Mouse (Mus musculus) heart, embryonic 13.5 days (tissue): ENCODE data around the gene Klk1b16. TPM values are rescaled to one million over a fixed set of nuclear protein-coding genes. Genes with fewer than 3 reads are reported as not detected.
"Not testable (repeated sequence)": the region's sequence is repeated elsewhere in the genome, so short reads cannot be mapped to it uniquely, and the experiment has no call there.

Source experiments
- ATAC-seq: fragments of 200-750 bp; cut with Nextera tagmentation; 2 replicates; pipeline ENCODE4 v1.8.0; 2017; ENCODE audit warnings: moderate TSS enrichment; ENCODE audit not compliant: insufficient number of reproducible peaks, low FRiP score, low TSS enrichment; ENCODE audit errors: extremely low read depth
- H3K27ac ChIP-seq: fragments of 300-500 bp; sonication (generic); replicated peaks from 2 replicates; pipeline ENCODE4 v1.5.1; 2015; ENCODE audit warnings: moderate library complexity, mild to moderate bottlenecking, inconsistent platforms
- H3K27me3 ChIP-seq: fragments of 300-500 bp; sonication (generic); replicated peaks from 2 replicates; pipeline ENCODE4 v1.6.1; 2015; ENCODE audit warnings: mild to moderate bottlenecking, inconsistent platforms
- H3K36me3 ChIP-seq: fragments of 300-500 bp; sonication (generic); 2 replicates; pipeline ENCODE4 v1.6.1; 2015; ENCODE audit warnings: mild to moderate bottlenecking, inconsistent platforms
- H3K4me1 ChIP-seq: fragments of 300-500 bp; sonication (generic); 2 replicates; pipeline ENCODE4 v1.6.1; 2015; ENCODE audit warnings: inconsistent platforms
- H3K4me2 ChIP-seq: fragments of 300-500 bp; sonication (generic); 2 replicates; pipeline ENCODE4 v1.6.1; 2015; ENCODE audit warnings: inconsistent platforms, mild to moderate bottlenecking, moderate library complexity
- H3K4me3 ChIP-seq: fragments of 300-500 bp; sonication (generic); 2 replicates; pipeline ENCODE4 v1.5.1; 2015; ENCODE audit warnings: moderate library complexity, mild to moderate bottlenecking, inconsistent platforms
- H3K9ac ChIP-seq: fragments of 300-500 bp; sonication (generic); 2 replicates; pipeline ENCODE4 v1.6.1; 2015; ENCODE audit warnings: inconsistent platforms, mild to moderate bottlenecking, moderate library complexity
- H3K9me3 ChIP-seq: fragments of 300-500 bp; sonication (generic); 2 replicates; pipeline ENCODE4 v1.6.1; 2016; ENCODE audit warnings: inconsistent platforms
- WGBS: fragments of 180-500 bp; shearing (Covaris S2); methylation state at CpG from one replicate; pipeline ENCODE4 v1.1.7; 2015; ENCODE audit warnings: mixed read lengths; 5-methylcytosine and 5-hydroxymethylcytosine counted together
- polyA plus RNA-seq: library from polyadenylated mRNA; unstranded; fragments of >200 nt; fragmentation: Nextera tagmentation; extraction: Ambion mirVana; gene quantifications from 2 replicates; pipeline ENCODE4 v1.2.1, GENCODE M21; 2015

The Klk1b16 gene
- not detected in 2 replicates for polyA plus RNA-seq

DNA sequence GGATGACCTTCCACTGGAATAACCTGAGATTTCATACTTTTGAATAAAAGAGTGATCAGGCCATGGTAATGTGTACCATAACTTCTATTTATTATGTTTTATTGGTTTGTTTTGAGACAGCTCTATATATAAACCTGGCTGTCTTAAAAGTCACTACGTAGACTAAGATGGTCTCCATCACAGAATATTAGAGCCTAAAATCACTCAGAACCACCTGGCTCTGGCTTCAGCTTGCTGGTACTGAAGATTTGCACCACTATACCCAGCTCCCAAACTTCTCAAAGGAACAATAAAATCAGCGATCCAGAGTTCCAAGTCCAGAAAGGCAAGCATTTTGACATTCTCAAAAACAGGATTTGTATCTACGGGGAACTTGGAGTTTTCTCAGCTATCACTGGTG lies at the start of gene Klk1b16:
Klk1b16 (plus strand) TSS at position 301 of the 400 bp plus-strand sequence.
- Histone ChIP-seq H3K4me3 (no peak within 1 kb of the TSS), H3K27me3 (no peaks in the 10 kb centered on the region), H3K4me1 (no peaks in the 10 kb centered on the region), H3K9ac (no peak within 1 kb of the TSS), H3K9me3 (no peaks in the 10 kb centered on the region), H3K36me3 (no peaks in the 10 kb centered on the region), H3K27ac (no peak within 1 kb of the TSS), H3K4me2 (no peak within 1 kb of the TSS)
- 75% methylated on average over 3 of the region's 3 CpGs for WGBS
- ATAC-seq = no peak

GRCm38 (mm10) chr7:44096111-44096510 lies 40.5 kb upstream of the Klk1b16 start:
- Histone ChIP-seq H3K36me3 (no peaks in the 10 kb centered on the region), H3K27me3 (no peaks in the 10 kb centered on the region), H3K4me3 (no peak overlapping the region), H3K4me1 (no peaks in the 10 kb centered on the region), H3K27ac (no peak overlapping the region), H3K9me3 (no peaks in the 10 kb centered on the region), H3K9ac (no peak overlapping the region), H3K4me2 (no peak overlapping the region)
- no peak for ATAC-seq
- 74% methylated on average over 1 of the region's 1 CpGs for WGBS

GRCm38 (mm10) chr7:44102028-44102427 lies 34.5 kb upstream of the Klk1b16 start, which contains the start of gene Klk1b21:
TSS of gene Klk1b21 (plus strand) at chr7:44102328.
- not testable (repeated sequence) for H3K9me3 ChIP-seq, H3K27ac ChIP-seq, H3K27me3 ChIP-seq, H3K4me2 ChIP-seq, H3K9ac ChIP-seq, H3K4me1 ChIP-seq, H3K36me3 ChIP-seq, H3K4me3 ChIP-seq, ATAC-seq
- WGBS = 67% methylated on average over 3 of the region's 3 CpGs

DNA sequence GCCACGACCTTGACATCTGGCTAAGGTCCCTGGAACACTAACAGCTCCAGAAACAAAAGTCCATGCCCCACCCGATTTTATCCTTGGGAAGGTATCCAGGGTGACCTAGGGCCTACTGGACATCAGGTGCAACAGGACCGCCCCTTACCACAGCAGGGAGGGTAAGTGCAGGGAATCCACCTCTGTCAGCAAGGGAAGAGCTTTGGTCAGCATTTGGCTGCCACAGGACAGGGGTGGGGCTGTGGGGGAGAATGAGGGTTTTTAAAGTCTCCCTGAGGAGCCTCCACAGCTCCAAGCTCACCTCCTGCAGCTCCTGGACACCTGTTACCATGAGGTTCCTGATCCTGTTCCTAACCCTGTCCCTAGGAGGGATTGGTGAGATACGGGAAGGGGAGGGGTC lies 24.2 kb upstream of the Klk1b16 start, which contains the start of gene Klk1b22:
Klk1b22 (plus strand) TSS at position 301 of the 400 bp plus-strand sequence.
- H3K27me3 ChIP-seq = no peaks in the 10 kb centered on the region
- no peak for ATAC-seq
- no peak within 1 kb of the TSS for H3K27ac ChIP-seq
- H3K36me3 ChIP-seq = no peaks in the 10 kb centered on the region
- WGBS = 57% methylated on average over 4 of the region's 4 CpGs
- no peak within 1 kb of the TSS for H3K4me3 ChIP-seq
- no peaks in the 10 kb centered on the region for H3K4me1 ChIP-seq
- no peak within 1 kb of the TSS for H3K9ac ChIP-seq
- no peaks in the 10 kb centered on the region for H3K9me3 ChIP-seq
- no peak within 1 kb of the TSS for H3K4me2 ChIP-seq

DNA sequence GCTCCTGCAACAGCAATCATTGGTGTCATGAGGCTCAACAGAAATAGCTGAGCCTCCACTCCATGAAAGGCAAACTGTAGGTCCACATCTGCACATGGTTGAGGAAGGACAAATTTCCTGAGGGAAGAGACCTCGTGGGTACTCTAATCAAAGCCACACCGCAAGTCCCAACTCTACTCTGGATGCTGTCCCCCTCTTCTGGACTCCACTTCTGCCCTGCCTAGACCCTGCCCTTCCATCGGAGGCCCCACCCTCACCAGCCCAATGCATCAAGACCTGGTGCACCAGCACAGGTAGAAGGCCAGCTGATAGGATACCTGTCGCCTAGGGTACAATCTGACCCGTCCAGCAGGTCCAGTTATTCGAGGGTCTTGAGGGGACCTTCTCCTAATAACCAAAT lies 13.1 kb upstream of the Klk1b16 start:
- no peak for ATAC-seq
- Histone ChIP-seq H3K9me3 (0 out of 2 replicates have a peak, but pooled peaks cover 5% of the 10 kb centered on the region), H3K9ac (no peak overlapping the region), H3K36me3 (no peaks in the 10 kb centered on the region), H3K4me1 (no peaks in the 10 kb centered on the region), H3K27me3 (no peaks in the 10 kb centered on the region), H3K4me3 (no peak overlapping the region), H3K4me2 (no peak overlapping the region), H3K27ac (no peak overlapping the region)
- WGBS = 81% methylated on average over 6 of the region's 6 CpGs

GRCm38 (mm10) chr7:44179299-44180045 lies 42.9 kb downstream of the Klk1b16 start:
- Histone ChIP-seq H3K27me3 (no peaks in the 10 kb centered on the region), H3K9ac (no peak overlapping the region), H3K36me3 (no peaks in the 10 kb centered on the region), H3K4me2 (no peak overlapping the region), H3K4me1 (no peaks in the 10 kb centered on the region), H3K9me3 (no peaks in the 10 kb centered on the region; the same call in 1 of the 2 replicates), H3K27ac (no peak overlapping the region), H3K4me3 (no peak overlapping the region)
- 69% methylated on average over 9 of the region's 9 CpGs for WGBS
- ATAC-seq = no peak

GRCm38 (mm10) chr7:44186516-44186915 lies 49.9 kb downstream of the Klk1b16 start:
- H3K9ac ChIP-seq, H3K27ac ChIP-seq, H3K4me1 ChIP-seq, ATAC-seq, H3K36me3 ChIP-seq, H3K4me2 ChIP-seq, H3K9me3 ChIP-seq, H3K4me3 ChIP-seq, H3K27me3 ChIP-seq: not testable (repeated sequence)
- 63% methylated on average over 8 of the region's 8 CpGs for WGBS

DNA sequence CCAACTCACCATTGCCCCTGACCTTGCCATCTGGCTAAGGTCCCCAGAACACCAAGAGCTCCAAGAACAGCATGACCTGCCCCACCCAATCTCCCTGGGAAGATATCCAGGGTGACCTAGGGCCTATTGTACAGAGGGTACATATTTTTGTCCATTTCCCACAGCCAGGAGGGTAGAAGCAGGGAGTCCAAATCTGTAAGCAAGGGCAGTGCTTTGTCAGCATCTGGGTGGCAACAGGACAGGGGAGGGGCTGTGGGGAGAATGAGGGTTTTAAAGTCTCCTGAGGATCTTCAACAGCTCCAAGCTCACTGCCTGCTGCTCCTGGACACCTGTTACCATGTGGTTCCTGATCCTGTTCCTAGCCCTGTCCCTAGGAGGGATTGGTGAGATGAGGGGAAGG lies 51.4 kb downstream of the Klk1b16 start, which contains the start of gene Klk1b24:
Klk1b24 (plus strand) TSS at position 301 of the 400 bp plus-strand sequence.
- H3K27me3 ChIP-seq, H3K9ac ChIP-seq, H3K4me2 ChIP-seq, ATAC-seq, H3K36me3 ChIP-seq, H3K4me1 ChIP-seq, H3K4me3 ChIP-seq, H3K9me3 ChIP-seq, H3K27ac ChIP-seq: not testable (repeated sequence)

Other genes with a start within 250 kb of the Klk1b16 start
- gene Klk15, start 203.0 kb upstream of the Klk1b16 start, polyA plus RNA-seq = not detected in 2 replicates
- not detected in 2 replicates for gene Klk1b8, start 186.1 kb upstream of the Klk1b16 start, polyA plus RNA-seq
- not detected in 2 replicates for gene Klk1b1, start 170.0 kb upstream of the Klk1b16 start, polyA plus RNA-seq
- not detected in 2 replicates for gene Klk1b9, start 160.7 kb upstream of the Klk1b16 start, polyA plus RNA-seq
- gene Klk1b11, start 140.9 kb upstream of the Klk1b16 start, polyA plus RNA-seq = not detected in 2 replicates
- not detected in 2 replicates for gene Klk1b26, start 124.6 kb upstream of the Klk1b16 start, polyA plus RNA-seq
- not detected in 2 replicates for gene Klk1b27, start 84.5 kb upstream of the Klk1b16 start, polyA plus RNA-seq
- gene Klk1b21, start 34.4 kb upstream of the Klk1b16 start, polyA plus RNA-seq = not detected in 2 replicates
- gene Klk1b22, start 24.1 kb upstream of the Klk1b16 start, polyA plus RNA-seq = not detected in 2 replicates
- not detected in 2 replicates for gene Klk1b24, start 51.5 kb downstream of the Klk1b16 start, polyA plus RNA-seq
- gene Klk1b3, start 61.4 kb downstream of the Klk1b16 start, polyA plus RNA-seq = not detected in 2 replicates
- gene Klk1b4, start 70.7 kb downstream of the Klk1b16 start, polyA plus RNA-seq = not detected in 2 replicates
- not detected in 2 replicates for gene Klk1b5, start 79.2 kb downstream of the Klk1b16 start, polyA plus RNA-seq
- not detected in 2 replicates for gene Klk1, start 88.6 kb downstream of the Klk1b16 start, polyA plus RNA-seq
- gene Gm36864, start 99.4 kb downstream of the Klk1b16 start, polyA plus RNA-seq = 0.09 TPM in 1 of 2 replicates, not detected in the other
- 0.79 and 0.93 TPM in 2 replicates for gene 1700028J19Rik, start 109.9 kb downstream of the Klk1b16 start, polyA plus RNA-seq
- 85.1 and 87.1 TPM in 2 replicates for gene 2410002F23Rik, start 110.0 kb downstream of the Klk1b16 start, polyA plus RNA-seq
- not detected in 2 replicates for gene Acp4, start 120.6 kb downstream of the Klk1b16 start, polyA plus RNA-seq
- gene Gm15517, start 124.7 kb downstream of the Klk1b16 start, polyA plus RNA-seq = not detected in 2 replicates
- gene Clec11a, start 170.1 kb downstream of the Klk1b16 start, polyA plus RNA-seq = 0.67 and 0.71 TPM in 2 replicates
- gene Shank1, start 173.5 kb downstream of the Klk1b16 start, polyA plus RNA-seq = 0.62 and 0.80 TPM in 2 replicates
- gene Syt3, start 247.3 kb downstream of the Klk1b16 start, polyA plus RNA-seq = 0.53 and 0.62 TPM in 2 replicates
- 0.35 and 0.45 TPM in 2 replicates for gene 1700008O03Rik, start 249.1 kb downstream of the Klk1b16 start, polyA plus RNA-seq